Mouse (Mus musculus): ENCODE data around the gene Prkcz. TPM values are rescaled to one million over a fixed set of nuclear protein-coding genes. Genes with fewer than 3 reads are reported as not detected.

Gene Prkcz
- polyA plus RNA-seq, 1 experiment from 2014 or later, result 3.0 TPM

GRCm38 (mm10) chr4:155307591-155307990 lies 53.6 kb downstream of the Prkcz start:
- no peak for DNase-seq
- no peak for ATAC-seq

GRCm38 (mm10) chr4:155306356-155307242 lies 54.6 kb downstream of the Prkcz start:
- Histone ChIP-seq H3K27me3 (ENCODE audit: insufficient read depth, low read length) (no peaks in the 10 kb centered on the region), H3K4me2 (ENCODE audit: low read depth, low read length) (0 out of 2 replicates have a peak overlapping the region, but pooled peaks have one; percentile 49), H3K4me3 (ENCODE audit: low read depth, low read length) (no peak overlapping the region), H3K9ac (replicated peaks) (no peak overlapping the region), H3K9me3 (ENCODE audit: low read length) (no peaks in the 10 kb centered on the region), H3K27ac (ENCODE audit: low read depth) (no peak overlapping the region), H3K4me1 (ENCODE audit: insufficient read depth) (peaks cover 5% of the 10 kb centered on the region), H3K36me3 (replicated peaks; ENCODE audit: insufficient read depth, low read length) (no peaks in the 10 kb centered on the region)
- ATAC-seq (no peak), DNase-seq (no peak)
- TF ChIP-seq EP300 (IDR thresholded peaks at IDR 0.05; ENCODE audit: low read depth) (no peak), CTCF (IDR thresholded peaks at IDR 0.05; ENCODE audit: low read depth) (no peak)
- 47% methylated on average over 24 of the region's 24 CpGs for WGBS (ENCODE audit: insufficient replicate concordance)

More at GRCm38 (mm10) chr4:155307591-155307990, 53.6 kb downstream of the Prkcz start:
- H3K27me3 ChIP-seq (ENCODE audit: insufficient read depth, low read length), result no peaks in the 10 kb centered on the region
- no peak overlapping the region for H3K4me3 ChIP-seq (ENCODE audit: low read depth, low read length)
- TF ChIP-seq CTCF (IDR thresholded peaks at IDR 0.05; ENCODE audit: low read depth) (no peak), EP300 (IDR thresholded peaks at IDR 0.05; ENCODE audit: low read depth) (no peak)
- peaks cover 5% of the 10 kb centered on the region for H3K4me1 ChIP-seq (ENCODE audit: insufficient read depth)
- no peaks in the 10 kb centered on the region for H3K36me3 ChIP-seq (replicated peaks; ENCODE audit: insufficient read depth, low read length)
- no peak overlapping the region for H3K27ac ChIP-seq (ENCODE audit: low read depth)
- peak overlapping the region; percentile 49; the same call in 1 of the 2 replicates for H3K4me2 ChIP-seq (ENCODE audit: low read depth, low read length)
- no peaks in the 10 kb centered on the region for H3K9me3 ChIP-seq (ENCODE audit: low read length)
- WGBS (ENCODE audit: insufficient replicate concordance), result 59% methylated on average over 5 of the region's 5 CpGs
- H3K9ac ChIP-seq (replicated peaks), result 0 out of 2 replicates have a peak overlapping the region, but pooled peaks have one; percentile 2

GRCm38 (mm10) chr4:155305531-155306031 lies 55.6 kb downstream of the Prkcz start:
- no peak for ATAC-seq
- TF ChIP-seq CTCF (IDR thresholded peaks at IDR 0.05; ENCODE audit: low read depth), result no peak
- no peak for TF ChIP-seq EP300 (IDR thresholded peaks at IDR 0.05; ENCODE audit: low read depth)
- 70% methylated on average over 8 of the region's 8 CpGs for WGBS (ENCODE audit: insufficient replicate concordance)
- H3K4me1 ChIP-seq (ENCODE audit: insufficient read depth), result peaks cover 5% of the 10 kb centered on the region
- no peak overlapping the region for H3K9ac ChIP-seq (replicated peaks)
- H3K27ac ChIP-seq (ENCODE audit: low read depth), result no peak overlapping the region
- H3K9me3 ChIP-seq (ENCODE audit: low read length), result no peaks in the 10 kb centered on the region
- no peak overlapping the region for H3K4me3 ChIP-seq (ENCODE audit: low read depth, low read length)
- no peak for DNase-seq
- H3K27me3 ChIP-seq (ENCODE audit: insufficient read depth, low read length), result no peaks in the 10 kb centered on the region
- no peaks in the 10 kb centered on the region for H3K36me3 ChIP-seq (replicated peaks; ENCODE audit: insufficient read depth, low read length)
- no peak overlapping the region for H3K4me2 ChIP-seq (ENCODE audit: low read depth, low read length)

- TF ChIP-seq CTCF (IDR thresholded peaks at IDR 0.05; ENCODE audit: low read depth) (no peak), EP300 (IDR thresholded peaks at IDR 0.05; ENCODE audit: low read depth) (no peak)
- Histone ChIP-seq H3K27me3 (ENCODE audit: insufficient read depth, low read length) (no peaks in the 10 kb centered on the region), H3K36me3 (replicated peaks; ENCODE audit: insufficient read depth, low read length) (no peaks in the 10 kb centered on the region), H3K4me2 (ENCODE audit: low read depth, low read length) (no peak overlapping the region), H3K4me3 (ENCODE audit: low read depth, low read length) (no peak overlapping the region), H3K9me3 (ENCODE audit: low read length) (no peaks in the 10 kb centered on the region), H3K27ac (ENCODE audit: low read depth) (no peak overlapping the region), H3K4me1 (ENCODE audit: insufficient read depth) (peaks cover 5% of the 10 kb centered on the region), H3K9ac (replicated peaks) (no peak overlapping the region)
- DNase-seq (no peak), ATAC-seq (no peak)
- WGBS (ENCODE audit: insufficient replicate concordance), result 72% methylated on average over 7 of the region's 7 CpGs
Measured at GRCm38 (mm10) chr4:155304508-155305096, 56.6 kb downstream of the Prkcz start.

DNA sequence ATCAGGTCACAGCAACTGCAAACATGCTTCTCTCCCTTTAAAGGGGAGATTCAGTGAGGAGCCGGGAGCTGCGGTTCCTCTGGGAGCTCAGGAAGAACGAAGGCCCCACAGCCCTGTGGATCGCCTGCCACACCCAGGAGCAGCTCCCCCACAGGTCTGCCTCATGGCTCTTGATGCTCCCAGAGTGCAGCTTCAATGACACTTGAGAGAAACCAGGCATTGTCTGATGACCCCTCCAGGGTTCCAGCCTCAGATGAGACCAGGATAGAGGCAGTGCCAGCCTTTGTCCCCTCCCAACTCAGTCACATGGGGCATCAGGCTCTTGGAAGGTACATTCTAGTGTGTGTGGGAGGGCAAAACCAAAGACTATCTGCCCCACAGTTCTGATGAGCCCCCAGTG lies 59.2 kb downstream of the Prkcz start:
- Histone ChIP-seq H3K9me3 (ENCODE audit: low read length) (no peaks in the 10 kb centered on the region), H3K4me2 (ENCODE audit: low read depth, low read length) (no peak overlapping the region), H3K27ac (ENCODE audit: low read depth) (no peak overlapping the region), H3K9ac (replicated peaks) (no peak overlapping the region), H3K4me1 (ENCODE audit: insufficient read depth) (peaks cover 3% of the 10 kb centered on the region), H3K27me3 (ENCODE audit: insufficient read depth, low read length) (no peaks in the 10 kb centered on the region), H3K4me3 (ENCODE audit: low read depth, low read length) (no peak overlapping the region), H3K36me3 (replicated peaks; ENCODE audit: insufficient read depth, low read length) (no peaks in the 10 kb centered on the region)
- 68% methylated on average over 4 of the region's 4 CpGs for WGBS (ENCODE audit: insufficient replicate concordance)
- TF ChIP-seq CTCF (IDR thresholded peaks at IDR 0.05; ENCODE audit: low read depth) (no peak), EP300 (IDR thresholded peaks at IDR 0.05; ENCODE audit: low read depth) (no peak)
- no peak for ATAC-seq
- DNase-seq, result no peak

DNA sequence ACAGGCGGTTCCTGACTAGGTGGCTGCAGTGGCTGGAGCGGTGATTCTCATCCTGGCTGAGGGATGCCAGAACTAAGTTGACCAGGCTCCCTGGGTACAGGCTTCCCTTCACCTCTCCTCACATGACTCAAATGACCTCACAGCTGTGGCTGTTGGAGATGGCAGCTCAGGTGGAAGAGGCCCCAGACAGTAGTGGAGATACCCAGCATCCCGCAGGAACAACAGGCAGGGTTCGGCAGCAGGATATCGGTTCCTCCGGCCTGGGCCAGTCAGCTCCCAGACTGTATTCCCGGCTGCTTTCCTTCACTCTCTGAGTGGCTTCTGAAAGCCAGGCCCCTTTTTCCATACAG lies 60.1 kb downstream of the Prkcz start:
- H3K36me3 ChIP-seq (replicated peaks; ENCODE audit: insufficient read depth, low read length), result no peaks in the 10 kb centered on the region
- no peak overlapping the region for H3K27ac ChIP-seq (ENCODE audit: low read depth)
- no peaks in the 10 kb centered on the region for H3K27me3 ChIP-seq (ENCODE audit: insufficient read depth, low read length)
- no peaks in the 10 kb centered on the region for H3K9me3 ChIP-seq (ENCODE audit: low read length)
- WGBS (ENCODE audit: insufficient replicate concordance), result 87% methylated on average over 7 of the region's 7 CpGs
- no peak for TF ChIP-seq CTCF (IDR thresholded peaks at IDR 0.05; ENCODE audit: low read depth)
- no peak for TF ChIP-seq EP300 (IDR thresholded peaks at IDR 0.05; ENCODE audit: low read depth)
- no peak for ATAC-seq
- no peaks in the 10 kb centered on the region for H3K4me1 ChIP-seq (ENCODE audit: insufficient read depth)
- DNase-seq, result no peak
- H3K4me3 ChIP-seq (ENCODE audit: low read depth, low read length), result no peak overlapping the region
- H3K4me2 ChIP-seq (ENCODE audit: low read depth, low read length), result no peak overlapping the region
- no peak overlapping the region for H3K9ac ChIP-seq (replicated peaks)
